Mouse (Mus musculus): ENCODE measurements around the gene Nbl1. TPM values are rescaled to one million over a fixed set of nuclear protein-coding genes. Genes with fewer than 3 reads are reported as not detected.

Gene Nbl1
- not detected for polyA plus RNA-seq (2017; shearing (Covaris generic))

DNA sequence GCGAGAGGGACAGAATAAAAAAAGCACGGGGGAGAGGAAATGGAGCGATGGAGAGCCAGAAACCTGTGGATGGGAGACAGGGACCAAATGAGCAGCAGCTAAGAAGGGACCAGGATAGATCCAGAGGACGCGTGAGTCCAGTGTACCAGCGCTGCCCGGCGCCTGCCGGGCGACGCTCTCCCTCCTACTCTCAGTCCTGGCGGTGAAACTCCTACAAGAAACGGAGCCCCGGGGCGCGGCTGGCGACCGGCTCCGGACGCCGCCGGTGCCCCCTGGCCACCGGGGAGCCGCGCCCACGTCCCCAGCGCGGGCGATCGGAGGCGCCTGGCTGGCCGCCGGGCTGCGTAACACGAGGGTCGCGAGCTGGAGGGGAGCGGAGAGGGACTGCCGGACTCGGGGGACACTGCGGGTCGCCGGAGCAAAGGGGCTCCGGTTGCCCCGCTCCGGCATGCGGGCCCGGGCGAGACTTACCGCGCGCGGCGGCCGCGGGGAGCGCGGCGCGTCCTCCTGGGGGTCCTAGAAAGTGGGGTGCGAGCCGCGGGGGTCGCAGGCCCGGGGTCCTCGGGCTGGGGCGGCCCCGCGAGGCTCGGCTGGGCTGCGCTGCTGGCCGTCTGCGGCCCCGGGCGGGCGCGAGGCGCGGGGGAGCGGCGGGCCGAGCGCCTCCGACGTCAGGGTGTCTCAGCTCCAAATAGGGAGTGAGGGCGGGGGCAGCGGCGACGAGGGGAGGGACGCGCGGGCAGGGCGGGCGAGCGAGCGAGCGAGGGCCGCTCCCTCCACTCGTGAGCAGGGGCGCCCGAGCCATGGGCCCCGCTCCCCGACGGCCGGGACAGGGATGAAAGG, at the start of gene Nbl1:
Gene Nbl1, minus strand, starts transcription at position 638 of the 840 bp plus-strand sequence.

DNA sequence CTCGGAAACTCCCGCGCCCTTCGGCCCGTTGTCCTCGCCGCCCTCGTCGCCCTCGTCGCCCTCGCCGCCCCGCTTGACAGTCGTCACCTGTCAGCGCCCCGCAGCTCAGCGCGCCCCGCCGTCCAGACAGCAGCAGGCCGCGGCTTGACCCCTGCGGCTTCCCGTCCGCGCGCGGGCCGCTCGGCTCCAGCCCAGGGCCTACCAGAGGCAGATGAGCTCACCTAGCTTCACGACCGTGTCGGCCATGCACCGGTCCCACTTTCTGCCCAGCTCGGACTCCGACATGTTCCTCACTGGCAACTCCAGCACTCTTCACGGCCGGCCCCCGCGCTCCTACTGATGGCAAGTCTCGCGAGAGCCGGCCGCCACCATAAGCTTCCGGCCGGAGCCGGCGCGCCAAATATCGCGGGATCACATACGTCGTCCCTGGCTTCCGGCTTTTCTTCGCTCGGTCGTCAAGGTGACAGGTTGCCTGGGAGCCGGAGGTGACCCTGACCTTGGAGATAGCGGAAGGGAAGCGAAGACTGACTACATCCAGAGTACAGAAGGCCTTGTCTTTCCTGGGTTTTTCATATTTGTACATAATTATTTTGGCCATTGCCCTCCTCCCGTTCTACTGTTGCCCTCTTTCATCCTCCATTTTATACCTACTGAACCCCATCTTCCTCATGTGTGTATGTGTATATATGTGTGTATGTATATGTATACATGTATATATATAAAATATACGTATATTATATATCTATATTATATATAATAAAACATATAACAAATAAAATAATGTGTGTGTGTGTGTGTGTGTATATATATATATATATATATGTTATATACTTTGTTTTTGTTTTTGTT, 38.1 kb upstream of the Nbl1 start, which contains the start of gene Minos1:
Gene Minos1, minus strand, starts transcription at position 413 of the 849 bp plus-strand sequence.

DNA sequence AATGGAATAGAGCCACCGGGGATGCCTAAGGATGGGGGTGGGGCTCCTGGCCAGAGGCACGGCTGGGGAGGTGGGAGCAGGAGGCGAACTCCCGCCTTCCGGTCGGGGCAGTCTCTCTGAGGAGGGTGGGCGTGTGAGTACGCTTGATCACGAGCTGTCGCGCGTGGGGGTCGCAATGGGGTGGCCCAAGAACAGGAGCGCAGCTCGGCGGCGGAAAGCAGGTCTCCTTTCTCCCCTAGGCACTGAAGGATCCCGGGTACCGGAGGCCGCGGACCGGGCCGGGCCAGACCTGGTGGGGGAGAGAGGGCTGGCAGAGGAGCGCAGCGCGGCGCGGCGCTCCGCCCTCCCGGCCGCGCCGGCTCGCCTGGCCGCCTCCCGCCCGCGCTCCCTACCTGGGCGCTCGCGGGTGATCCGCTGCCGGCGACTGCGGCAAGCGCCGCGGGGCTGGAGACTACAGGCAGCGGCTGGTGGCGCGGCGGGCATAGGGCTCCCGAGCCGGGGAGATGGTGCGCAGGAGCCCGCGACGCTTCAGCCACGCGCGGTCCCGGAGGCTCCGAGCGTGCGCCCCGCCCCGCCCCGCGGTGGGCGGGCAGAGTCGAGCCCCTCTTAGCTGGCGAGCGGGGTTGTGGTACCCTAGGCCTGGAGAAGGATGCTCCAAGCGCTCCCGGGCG, 17.6 kb downstream of the Nbl1 start, which contains the start of gene Htr6:
Gene Htr6, minus strand, starts transcription at position 530 of the 671 bp plus-strand sequence.

Other genes starting within 250 kb of the Nbl1 start
- gene Pla2g5, start 229.5 kb downstream of the Nbl1 start, polyA plus RNA-seq (2017; shearing (Covaris generic)), result not detected
- gene Gm13030, start 219.0 kb downstream of the Nbl1 start, polyA plus RNA-seq (2017; shearing (Covaris generic)), result not detected
- gene Pla2g2e, start 215.1 kb downstream of the Nbl1 start, polyA plus RNA-seq (2017; shearing (Covaris generic)), result not detected
- 7.3 TPM for gene Otud3, start 179.0 kb downstream of the Nbl1 start, polyA plus RNA-seq (2017; shearing (Covaris generic))
- gene Rnf186, start 125.9 kb downstream of the Nbl1 start, polyA plus RNA-seq (2017; shearing (Covaris generic)), result not detected
- 31.1 TPM for gene Tmco4, start 120.1 kb downstream of the Nbl1 start, polyA plus RNA-seq (2017; shearing (Covaris generic))
- not detected for gene Htr6, start 17.4 kb downstream of the Nbl1 start, polyA plus RNA-seq (2017; shearing (Covaris generic))
- 261 TPM for gene Minos1, start 38.1 kb upstream of the Nbl1 start, polyA plus RNA-seq (2017; shearing (Covaris generic))
- 518 TPM for gene Capzb, start 99.9 kb upstream of the Nbl1 start, polyA plus RNA-seq (2017; shearing (Covaris generic))
- gene Pqlc2, start 217.7 kb upstream of the Nbl1 start, polyA plus RNA-seq (2017; shearing (Covaris generic)), result 6.7 TPM
- gene Akr7a5, start 217.8 kb upstream of the Nbl1 start, polyA plus RNA-seq (2017; shearing (Covaris generic)), result 23.2 TPM

Measured in effector memory CD4-positive, alpha-beta T cell, adult 5 months (primary cell).